ENCODE assay signal across 8 mouse cellular contexts in the genomic region with DNA sequence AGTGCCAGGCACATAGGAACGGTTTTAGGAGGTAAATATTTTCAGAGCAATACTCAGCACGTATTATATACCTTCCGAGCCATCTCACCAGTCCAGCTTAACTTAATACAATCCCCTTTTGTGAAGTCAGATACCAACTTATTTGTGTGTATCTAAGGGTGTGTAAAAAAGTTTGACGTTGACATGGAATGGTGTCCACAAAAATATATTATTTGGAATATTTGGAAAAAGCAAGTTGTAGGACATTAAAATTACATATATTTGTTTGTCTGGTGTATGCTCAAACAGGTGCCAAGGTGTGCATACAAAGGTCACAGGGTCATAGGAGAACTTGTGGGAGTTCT. TPM values are rescaled to one million over a fixed set of nuclear protein-coding genes. Genes with fewer than 3 reads are reported as not detected.
DNase-seq lines count a peak whose midpoint lies in the region; ATAC-seq and TF ChIP-seq lines count a peak whose summit lies in the region.

No protein-coding gene starts in this region.

- peak overlapping the region; percentile 90 for H3K4me2 ChIP-seq in heart, embryonic 13.5 days
- H3K4me2 ChIP-seq in hindbrain, embryonic 12.5 days (replicated peaks) = peak overlapping the region; percentile 85

- H3K9ac ChIP-seq in heart, embryonic 13.5 days = peak overlapping the region; percentile 84
- H3K9ac ChIP-seq in hindbrain, embryonic 12.5 days = no peak overlapping the region; the same call in 1 of the 2 replicates

- H3K27ac ChIP-seq in heart, embryonic 13.5 days (replicated peaks) = peak overlapping the region; percentile 59; the same call in 1 of the 2 replicates
- H3K27ac ChIP-seq in hindbrain, embryonic 12.5 days = no peak overlapping the region
- H3K27ac ChIP-seq in midbrain, embryonic 10.5 days (replicated peaks) = peak overlapping the region; percentile 85; the same call in 1 of the 2 replicates

- intact Hi-C loops in heart, postnatal 36 days (cut with DNase I) = loop anchor here (2.0 to 10.0 kb wide), 5 partner anchors 62 to 361 kb away; a partner anchor contains a TSS

- 38% methylated on average over 4 of the region's 4 CpGs for WGBS in heart, embryonic 13.5 days
- WGBS in hindbrain, embryonic 12.5 days = 39% methylated on average over 4 of the region's 4 CpGs
- 46% methylated on average over 4 of the region's 4 CpGs for WGBS in midbrain, embryonic 10.5 days

- peaks cover 24% of the 10 kb centered on the region for H3K27me3 ChIP-seq in heart, embryonic 13.5 days (replicated peaks)
- H3K27me3 ChIP-seq in G1E (ENCODE audit: insufficient read depth, low read length) = no peaks in the 10 kb centered on the region
- peaks cover 5% of the 10 kb centered on the region; the same call in 1 of the 2 replicates for H3K27me3 ChIP-seq in hindbrain, embryonic 12.5 days
- peaks cover 17% of the 10 kb centered on the region for H3K27me3 ChIP-seq in midbrain, embryonic 10.5 days (ENCODE audit: low read depth, poor library complexity, severe bottlenecking)

- no peaks in the 10 kb centered on the region for H3K9me3 ChIP-seq in heart, embryonic 13.5 days
- H3K9me3 ChIP-seq in G1E (replicated peaks) = no peaks in the 10 kb centered on the region
- no peaks in the 10 kb centered on the region for H3K9me3 ChIP-seq in hindbrain, embryonic 12.5 days (replicated peaks)
- H3K9me3 ChIP-seq in midbrain, embryonic 10.5 days (replicated peaks) = no peaks in the 10 kb centered on the region

- H3K4me3 ChIP-seq in heart, embryonic 13.5 days = peak overlapping the region; percentile 82
- peak overlapping the region; percentile 87 for H3K4me3 ChIP-seq in G1E (ENCODE audit: low read depth, low read length)
- H3K4me3 ChIP-seq in hindbrain, embryonic 12.5 days = peak overlapping the region; percentile 56
- peak overlapping the region; percentile 77 for H3K4me3 ChIP-seq in midbrain, embryonic 10.5 days

- H3K36me3 ChIP-seq in heart, embryonic 13.5 days = no peaks in the 10 kb centered on the region
- H3K36me3 ChIP-seq in G1E (replicated peaks) = peaks cover 15% of the 10 kb centered on the region
- H3K36me3 ChIP-seq in hindbrain, embryonic 12.5 days = no peaks in the 10 kb centered on the region
- no peaks in the 10 kb centered on the region for H3K36me3 ChIP-seq in midbrain, embryonic 10.5 days

- DNase-seq in heart, postnatal 36 days = no peak
- DNase-seq in G1E (ENCODE audit: low spot score) = no peak
- DNase-seq in midbrain, embryonic 10.5 days (ENCODE audit: low spot score) = no peak
- no peak for DNase-seq in adipocyte (ENCODE audit: low spot score)
- no peak for DNase-seq in right cerebral cortex, postnatal 10 days (ENCODE audit: low spot score in 2 of 2)
- no peak for DNase-seq in adrenal gland, adult 2 months

- ATAC-seq in heart, embryonic 13.5 days (ENCODE audit: extremely low read depth, insufficient number of reproducible peaks, low FRiP score, low TSS enrichment) = no peak
- no peak for ATAC-seq in G1E (ENCODE audit: extremely low read depth, insufficient number of reproducible peaks, low FRiP score, poor library complexity, severe bottlenecking)
- no peak for ATAC-seq in hindbrain, embryonic 12.5 days (ENCODE audit: low FRiP score)

- TF ChIP-seq CTCF in G1E (IDR thresholded peaks at IDR 0.05; ENCODE audit: low read depth, low read length) = no peak

- peaks cover 12% of the 10 kb centered on the region for H3K4me1 ChIP-seq in heart, embryonic 13.5 days
- peaks cover 71% of the 10 kb centered on the region for H3K4me1 ChIP-seq in G1E (ENCODE audit: insufficient read depth, low read depth, low read length)
- peaks cover 4% of the 10 kb centered on the region for H3K4me1 ChIP-seq in hindbrain, embryonic 12.5 days
- peaks cover 16% of the 10 kb centered on the region for H3K4me1 ChIP-seq in midbrain, embryonic 10.5 days

RNA-seq across cellular contexts. Expression of a gene that starts 0.8 kb away (rescaled TPM):
- polyA plus RNA-seq in heart, embryonic 13.5 days (2015; fragmentation: Nextera tagmentation; extraction: Ambion mirVana) = 27.4 and 33.9 TPM in 2 replicates
- 10 to 100 TPM; 44.9 to 45.2 TPM for total RNA-seq in heart, postnatal 36 days (2021)
- total RNA-seq in G1E (2014; fragmentation: Nextera tagmentation) (95.8 and 104 TPM in 2 replicates), G1E (2017) (33.3 and 39.9 TPM in 2 replicates)
- polyA plus RNA-seq in G1E (2012) = 3.1 and 8.2 TPM in 2 replicates
- 34.3 and 35.1 TPM in 2 replicates for polyA plus RNA-seq in hindbrain, embryonic 12.5 days (2016; fragmentation: Nextera tagmentation; extraction: Ambion mirVana)
- 26.6 and 28.2 TPM in 2 replicates for polyA plus RNA-seq in midbrain, embryonic 10.5 days (2016; fragmentation: Nextera tagmentation; extraction: Ambion mirVana)
- total RNA-seq in adrenal gland, adult 2 months (2021) = 10 to 100 TPM; 28.7 to 29.2 TPM
- 6.7 and 7.4 TPM in 2 replicates for polyA plus RNA-seq in adrenal gland, adult 2 months (2012; rRNA removed)
